Mouse (Mus musculus) brain, embryonic 14.5 days (tissue): Measurements from ENCODE around the gene Mlxipl.

Experiments used
- CTCF ChIP-seq: fragments of 200-500 bp; IDR thresholded peaks from 2 replicates; pipeline ENCODE4 v1.5.1; 2012; ENCODE audit warnings: inconsistent platforms, mild to moderate bottlenecking, moderate library complexity, borderline replicate concordance; ENCODE audit not compliant: insufficient read depth, insufficient read length; ENCODE audit errors: extremely low read depth
- POLR2A ChIP-seq: fragments of 200-500 bp; IDR thresholded peaks from 2 replicates; pipeline ENCODE4 v1.6.1; 2012; ENCODE audit warnings: mild to moderate bottlenecking, inconsistent platforms, borderline replicate concordance; ENCODE audit not compliant: poor library complexity, insufficient read depth, insufficient read length, severe bottlenecking; ENCODE audit errors: extremely low read depth

DNA sequence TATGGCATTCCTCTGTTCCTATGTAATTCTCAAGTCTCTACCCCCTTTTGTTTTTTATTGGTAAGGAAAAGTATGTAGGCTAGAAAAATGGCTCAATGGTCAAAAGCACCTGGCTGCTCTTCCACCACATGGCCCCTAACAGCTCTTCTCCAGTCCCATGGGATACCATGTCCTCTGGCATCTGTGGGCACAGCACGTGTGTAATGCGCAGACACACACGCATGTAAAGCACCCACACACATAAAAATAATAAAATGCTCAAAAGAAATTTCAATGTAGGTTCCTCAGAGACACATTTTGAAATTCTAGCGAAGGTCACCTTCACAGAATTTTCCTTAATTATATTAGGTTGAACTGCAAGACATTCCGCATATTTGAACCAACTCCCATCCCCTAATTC, 79.8 kb downstream of the Mlxipl start:
- TF ChIP-seq CTCF (no peak), POLR2A (no peak)
